Mouse (Mus musculus) C2C12 (cell line): ENCODE results near the gene Ppp4r2.

Experiments
- CTCF ChIP-seq: IDR thresholded peaks from one replicate; pipeline ENCODE4 v1.5.1; 2011; ENCODE audit not compliant: control insufficient read depth, insufficient read depth, insufficient read length
- MAX ChIP-seq: IDR thresholded peaks from one replicate; pipeline ENCODE4 v1.6.1; 2011; ENCODE audit warnings: mild to moderate bottlenecking, control low read depth
- MYOD1 ChIP-seq: IDR thresholded peaks from one replicate; pipeline ENCODE4 v1.6.1; 2011; ENCODE audit warnings: low read depth; ENCODE audit not compliant: control insufficient read depth, insufficient read length

- TF ChIP-seq CTCF (no peak), MAX (no peak), MYOD1 (no peak)
Measured at GRCm38 (mm10) chr6:100792973-100793769, 40.3 kb upstream of the Ppp4r2 start.
